Mouse (Mus musculus): ENCODE measurements around the gene Vwa5b2. TPM values are rescaled to one million over a fixed set of nuclear protein-coding genes. Genes with fewer than 3 reads are reported as not detected.

The Vwa5b2 gene
- polyA plus RNA-seq (2012; rRNA removed) (0.23 and 0.35 TPM in 2 replicates), polyA plus RNA-seq (2014; fragmentation: Nextera tagmentation; extraction: Ambion mirVana) (0.18 and 0.19 TPM in 2 replicates)

DNA sequence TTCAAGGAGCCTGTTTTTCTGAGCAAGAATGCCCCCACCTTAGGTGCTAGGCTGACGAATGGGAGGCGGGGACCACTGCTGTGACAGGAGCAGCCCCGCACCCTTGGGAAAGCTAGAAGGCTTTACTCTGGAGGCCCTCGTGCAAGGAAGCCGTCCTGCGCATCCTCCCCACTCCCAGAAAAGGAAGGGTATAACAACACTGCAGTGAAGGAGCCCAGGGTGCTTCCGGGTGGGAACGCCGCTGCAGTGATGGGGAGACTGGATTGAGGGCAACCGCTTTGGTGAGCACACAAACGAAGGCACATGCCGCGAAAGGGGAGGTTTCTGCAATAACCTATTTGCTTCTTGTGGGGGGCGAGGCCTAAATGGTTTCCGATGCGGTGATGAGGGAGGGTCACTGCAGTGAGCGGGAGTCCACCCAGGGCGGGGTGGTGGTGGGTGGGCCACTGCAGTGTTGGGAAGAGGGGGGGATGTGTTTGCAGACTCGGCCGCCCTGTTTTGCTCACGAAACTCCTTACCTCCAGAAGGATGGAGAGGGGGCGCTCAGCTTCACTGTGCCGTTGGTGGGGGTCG, at the start of gene Vwa5b2:
Gene Vwa5b2 (plus strand): TSS at position 106 of the 573 bp plus-strand sequence.
- Histone ChIP-seq H3K9me3 (ENCODE audit: control insufficient read depth, low read length) (no peaks in the 10 kb centered on the region), H3K27ac (no peak within 1 kb of the TSS), H3K9ac (replicated peaks) (no peak within 1 kb of the TSS), H3K36me3 (replicated peaks; ENCODE audit: control insufficient read depth, insufficient read depth, low read depth) (no peaks in the 10 kb centered on the region), H3K27me3 (ENCODE audit: control insufficient read depth, insufficient read depth, low read length) (peaks cover 63% of the 10 kb centered on the region), H3K4me1 (replicated peaks; ENCODE audit: control insufficient read depth in 2 of 2, insufficient read depth in 2 of 2, low read length in 1 of 2) (peaks cover 3 to 6% of the 10 kb centered on the region in 2 experiments; a peak in 3 of 4 replicates), H3K4me2 (ENCODE audit: low read depth) (peak within 1 kb of the TSS; percentile 60), H3K4me3 (ENCODE audit: insufficient read depth in 1 of 2, low read depth in 2 of 2, low read length in 2 of 2) (peak within 1 kb of the TSS; percentile 26 to 39)
- no peak for ATAC-seq (ENCODE audit: insufficient read depth)
- TF ChIP-seq CTCF (IDR thresholded peaks at IDR 0.05; ENCODE audit: low read depth) (no peak), EP300 (IDR thresholded peaks at IDR 0.05; ENCODE audit: low read depth) (no peak)
- WGBS (ENCODE audit: insufficient replicate concordance) = 3% methylated on average over 24 of the region's 24 CpGs
- DNase-seq (ENCODE audit: low read depth in 3 of 3, low spot score in 3 of 3) = no peak

DNA sequence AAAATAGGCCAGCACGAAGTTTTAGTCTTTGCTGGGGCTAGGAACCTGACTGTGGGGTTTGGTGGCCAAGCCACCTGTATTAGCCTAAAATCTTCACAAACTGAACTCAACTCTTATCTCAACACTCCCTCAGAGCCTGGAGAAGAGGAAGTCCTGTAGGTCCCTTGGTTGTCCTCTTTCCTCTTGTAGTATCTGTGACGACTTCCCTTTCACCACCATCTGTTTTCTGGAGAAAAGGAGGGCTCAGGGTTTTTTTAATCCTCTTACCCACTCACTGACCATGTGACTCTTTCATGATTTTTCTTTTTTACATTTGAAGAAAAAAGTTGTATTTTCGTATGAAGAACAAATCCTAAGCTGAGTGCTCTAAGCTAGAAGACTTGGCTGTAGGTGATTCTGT, 49.6 kb upstream of the Vwa5b2 start:
- H3K36me3 ChIP-seq (replicated peaks; ENCODE audit: control insufficient read depth, insufficient read depth, low read depth) = peaks cover 65% of the 10 kb centered on the region
- DNase-seq (ENCODE audit: low read depth in 3 of 3, low spot score in 3 of 3) (no peak), ATAC-seq (ENCODE audit: insufficient read depth) (no peak)
- TF ChIP-seq CTCF (IDR thresholded peaks at IDR 0.05; ENCODE audit: low read depth) (no peak), EP300 (IDR thresholded peaks at IDR 0.05; ENCODE audit: low read depth) (no peak)
- H3K9me3 ChIP-seq (ENCODE audit: control insufficient read depth, low read length) = no peaks in the 10 kb centered on the region
- no peak overlapping the region; the same call in 1 of the 2 replicates for H3K9ac ChIP-seq (replicated peaks)
- no peak overlapping the region for H3K4me3 ChIP-seq (ENCODE audit: insufficient read depth in 1 of 2, low read depth in 2 of 2, low read length in 2 of 2)
- WGBS (ENCODE audit: insufficient replicate concordance) = 45% methylated on average over 3 of the region's 3 CpGs
- no peak overlapping the region for H3K27ac ChIP-seq
- H3K27me3 ChIP-seq (ENCODE audit: control insufficient read depth, insufficient read depth, low read length) = no peaks in the 10 kb centered on the region
- H3K4me2 ChIP-seq (ENCODE audit: low read depth) = no peak overlapping the region
- peaks cover 17 to 26% of the 10 kb centered on the region in 2 experiments for H3K4me1 ChIP-seq (replicated peaks; ENCODE audit: control insufficient read depth in 2 of 2, insufficient read depth in 2 of 2, low read length in 1 of 2)

- Histone ChIP-seq H3K27ac (no peak overlapping the region), H3K4me3 (ENCODE audit: insufficient read depth in 1 of 2, low read depth in 2 of 2, low read length in 2 of 2) (no peak overlapping the region), H3K4me2 (ENCODE audit: low read depth) (no peak overlapping the region), H3K4me1 (replicated peaks; ENCODE audit: control insufficient read depth in 2 of 2, insufficient read depth in 2 of 2, low read length in 1 of 2) (peaks cover 17 to 26% of the 10 kb centered on the region in 2 experiments), H3K27me3 (ENCODE audit: control insufficient read depth, insufficient read depth, low read length) (no peaks in the 10 kb centered on the region), H3K9ac (replicated peaks) (no peak overlapping the region), H3K36me3 (replicated peaks; ENCODE audit: control insufficient read depth, insufficient read depth, low read depth) (peaks cover 69% of the 10 kb centered on the region), H3K9me3 (ENCODE audit: control insufficient read depth, low read length) (no peaks in the 10 kb centered on the region)
- ATAC-seq (ENCODE audit: insufficient read depth) = no peak
- 37% methylated on average over 4 of the region's 4 CpGs for WGBS (ENCODE audit: insufficient replicate concordance)
- TF ChIP-seq EP300 (IDR thresholded peaks at IDR 0.05; ENCODE audit: low read depth) (no peak), CTCF (IDR thresholded peaks at IDR 0.05; ENCODE audit: low read depth) (no peak)
- peak in 1 of 3 experiments; percentile 17 for DNase-seq (ENCODE audit: low read depth in 3 of 3, low spot score in 3 of 3)
Measured at GRCm38 (mm10) chr16:20540438-20540837, 48.8 kb upstream of the Vwa5b2 start.

DNA sequence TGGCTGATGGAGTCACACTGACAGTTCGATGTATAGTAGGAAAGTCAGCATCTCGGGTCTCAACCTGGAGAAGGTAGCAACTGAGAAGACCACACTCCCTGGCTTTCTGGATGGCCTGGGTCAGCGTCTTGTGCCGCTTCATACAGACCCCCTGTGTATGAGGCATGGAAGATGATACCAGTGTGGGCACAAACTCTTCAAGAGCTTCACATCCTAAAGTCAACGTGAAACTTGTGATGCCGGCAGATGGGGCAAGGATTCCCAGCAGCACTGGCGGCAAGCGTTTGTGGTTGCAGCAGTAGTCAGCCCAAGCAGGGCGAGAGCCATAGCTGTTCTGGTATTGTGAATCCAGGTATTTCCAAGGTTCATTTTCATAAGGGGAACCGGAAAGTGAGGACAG, 43.6 kb upstream of the Vwa5b2 start:
- Histone ChIP-seq H3K9ac (replicated peaks) (no peak overlapping the region), H3K27me3 (ENCODE audit: control insufficient read depth, insufficient read depth, low read length) (no peaks in the 10 kb centered on the region), H3K4me2 (ENCODE audit: low read depth) (no peak overlapping the region), H3K4me3 (ENCODE audit: insufficient read depth in 1 of 2, low read depth in 2 of 2, low read length in 2 of 2) (no peak overlapping the region), H3K9me3 (ENCODE audit: control insufficient read depth, low read length) (no peaks in the 10 kb centered on the region), H3K27ac (no peak overlapping the region), H3K36me3 (replicated peaks; ENCODE audit: control insufficient read depth, insufficient read depth, low read depth) (peaks cover 48% of the 10 kb centered on the region), H3K4me1 (replicated peaks; ENCODE audit: control insufficient read depth in 2 of 2, insufficient read depth in 2 of 2, low read length in 1 of 2) (peaks cover 11 to 15% of the 10 kb centered on the region in 2 experiments)
- TF ChIP-seq EP300 (IDR thresholded peaks at IDR 0.05; ENCODE audit: low read depth) (no peak), CTCF (IDR thresholded peaks at IDR 0.05; ENCODE audit: low read depth) (no peak)
- no peak for ATAC-seq (ENCODE audit: insufficient read depth)
- DNase-seq (ENCODE audit: low read depth in 3 of 3, low spot score in 3 of 3) = no peak
- WGBS (ENCODE audit: insufficient replicate concordance) = 86% methylated on average over 10 of the region's 10 CpGs

- no peak for ATAC-seq (ENCODE audit: insufficient read depth)
- H3K36me3 ChIP-seq (replicated peaks; ENCODE audit: control insufficient read depth, insufficient read depth, low read depth) = peaks cover 43% of the 10 kb centered on the region
- H3K9me3 ChIP-seq (ENCODE audit: control insufficient read depth, low read length) = no peaks in the 10 kb centered on the region
- H3K4me2 ChIP-seq (ENCODE audit: low read depth) = peak overlapping the region; percentile 96
- peak overlapping the region; percentile 85 to 93; a peak in 2 of 4 replicates for H3K4me3 ChIP-seq (ENCODE audit: insufficient read depth in 1 of 2, low read depth in 2 of 2, low read length in 2 of 2)
- no peak for DNase-seq (ENCODE audit: low read depth in 3 of 3, low spot score in 3 of 3)
- H3K27ac ChIP-seq = peak overlapping the region; percentile 74
- peaks cover 11 to 15% of the 10 kb centered on the region in 2 experiments for H3K4me1 ChIP-seq (replicated peaks; ENCODE audit: control insufficient read depth in 2 of 2, insufficient read depth in 2 of 2, low read length in 1 of 2)
- no peaks in the 10 kb centered on the region for H3K27me3 ChIP-seq (ENCODE audit: control insufficient read depth, insufficient read depth, low read length)
- no peak for TF ChIP-seq EP300 (IDR thresholded peaks at IDR 0.05; ENCODE audit: low read depth)
- no peak for TF ChIP-seq CTCF (IDR thresholded peaks at IDR 0.05; ENCODE audit: low read depth)
- peak overlapping the region; percentile 70 for H3K9ac ChIP-seq (replicated peaks)
- WGBS (ENCODE audit: insufficient replicate concordance) = 57% methylated on average over 5 of the region's 5 CpGs
Measured at GRCm38 (mm10) chr16:20547423-20547822, 41.8 kb upstream of the Vwa5b2 start.

Data from liver, embryonic 14.5 days (tissue).